Mouse (Mus musculus) 3T3-L1 (cell line): ENCODE results near the gene Vsig10l.

ENCODE experiments used
- DNase-seq: peaks from one replicate; pipeline ENCODE4 v3.0.0-alpha.2; 2015; ENCODE audit warnings: low read depth, low spot score

The Vsig10l gene

DNA sequence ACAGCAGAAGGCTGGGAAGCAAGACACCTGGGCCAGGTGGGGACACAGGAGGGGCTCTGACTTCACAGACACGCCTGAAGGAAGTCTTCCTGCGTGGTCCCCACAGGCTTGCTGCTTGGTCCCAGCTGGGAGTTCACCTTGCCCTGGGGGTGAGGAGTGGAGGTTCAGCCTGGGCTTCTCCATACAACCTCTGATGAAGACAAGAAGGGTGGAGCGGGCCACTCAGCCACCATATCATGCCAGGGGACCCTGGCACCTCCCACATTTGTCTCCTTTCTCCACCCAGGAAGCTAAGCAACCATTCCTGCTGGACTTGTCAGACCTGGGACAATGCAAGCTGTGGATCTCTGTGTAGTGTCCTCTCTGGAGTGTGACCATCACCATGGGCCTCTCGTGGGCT lies at the start of gene Vsig10l:
Gene Vsig10l, plus strand, starts transcription at position 301 of the 400 bp plus-strand sequence.
- no peak for DNase-seq

DNA sequence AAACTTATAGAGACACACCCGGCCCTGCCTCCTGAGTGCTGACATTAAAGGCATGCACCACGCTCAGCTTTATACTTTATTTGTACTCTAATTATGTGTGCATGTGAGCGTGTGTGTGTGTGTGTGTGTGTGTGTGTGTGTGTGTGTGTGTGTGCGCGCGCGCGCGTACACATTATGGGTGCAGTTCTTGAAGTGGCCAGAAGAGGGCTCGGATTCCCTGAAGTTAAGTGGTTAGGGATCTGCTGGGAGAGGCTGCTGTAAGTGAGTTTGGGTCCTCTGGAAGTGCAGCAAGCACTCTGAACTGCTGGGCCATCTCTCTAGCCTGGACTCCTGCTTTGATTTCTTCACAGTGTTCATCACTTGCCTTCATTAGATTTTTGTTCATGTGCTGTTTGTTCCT lies 45.7 kb upstream of the Vsig10l start:
- DNase-seq = no peak

GRCm38 (mm10) chr7:43422995-43423617 lies 39.8 kb upstream of the Vsig10l start:
- DNase-seq = peak; percentile 81

DNA sequence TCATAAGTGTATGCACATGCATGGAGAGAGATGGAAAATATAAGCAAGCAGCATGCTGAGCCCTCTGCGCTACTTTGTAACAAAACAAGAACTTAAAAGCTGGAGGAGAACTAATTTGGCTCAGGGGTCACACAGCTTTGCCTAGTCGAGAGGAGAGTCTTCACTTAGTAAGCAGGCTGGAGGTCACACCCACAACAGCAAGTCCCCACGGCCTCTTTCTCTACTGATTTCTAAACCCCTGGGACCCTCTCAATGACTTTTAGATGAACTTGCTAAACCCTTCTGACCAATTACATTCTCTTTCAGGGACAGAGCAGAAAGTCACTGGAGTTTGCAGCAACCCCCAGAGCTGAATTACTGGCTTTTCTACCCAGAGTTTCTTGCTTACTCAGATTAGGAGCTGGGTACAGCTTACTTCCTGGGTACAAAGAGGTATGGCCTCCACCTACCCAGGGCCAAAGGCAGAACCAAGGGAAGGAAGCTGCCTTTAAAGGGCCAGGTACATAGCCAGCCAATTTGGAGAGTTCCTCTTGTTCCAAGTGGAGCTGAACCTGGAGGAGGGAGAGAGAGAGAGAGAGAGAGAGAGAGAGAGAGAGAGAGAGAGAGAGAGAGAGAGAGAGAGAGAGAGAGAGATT lies 38.8 kb upstream of the Vsig10l start:
- DNase-seq = no peak

DNA sequence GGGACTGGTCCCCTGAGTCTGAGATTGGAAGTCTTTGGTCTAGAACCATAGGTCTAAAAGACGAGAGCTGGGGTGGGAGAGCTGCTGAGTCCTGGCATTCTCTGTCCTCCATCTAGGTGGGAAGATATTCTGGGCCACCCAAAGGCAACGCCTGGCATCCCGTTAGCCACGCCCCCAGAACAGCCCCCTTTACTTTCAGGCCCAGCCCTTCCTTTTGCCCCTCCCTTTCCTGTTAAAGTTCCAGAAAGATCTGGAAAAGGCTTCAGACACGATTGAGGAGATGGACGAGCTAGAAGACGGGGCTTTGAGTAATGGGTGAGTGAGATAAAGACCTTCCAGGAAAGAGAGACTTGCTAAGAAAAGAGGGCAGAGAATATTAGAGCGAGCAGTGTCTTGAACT lies 35.5 kb upstream of the Vsig10l start, which contains the start of gene Lim2:
Gene Lim2, plus strand, starts transcription at position 265 of the 400 bp plus-strand sequence.
- DNase-seq = no peak

- no peak for DNase-seq
Measured at GRCm38 (mm10) chr7:43429500-43429899, 33.5 kb upstream of the Vsig10l start.

GRCm38 (mm10) chr7:43432891-43433290 lies 30.1 kb upstream of the Vsig10l start:
- no peak for DNase-seq

DNA sequence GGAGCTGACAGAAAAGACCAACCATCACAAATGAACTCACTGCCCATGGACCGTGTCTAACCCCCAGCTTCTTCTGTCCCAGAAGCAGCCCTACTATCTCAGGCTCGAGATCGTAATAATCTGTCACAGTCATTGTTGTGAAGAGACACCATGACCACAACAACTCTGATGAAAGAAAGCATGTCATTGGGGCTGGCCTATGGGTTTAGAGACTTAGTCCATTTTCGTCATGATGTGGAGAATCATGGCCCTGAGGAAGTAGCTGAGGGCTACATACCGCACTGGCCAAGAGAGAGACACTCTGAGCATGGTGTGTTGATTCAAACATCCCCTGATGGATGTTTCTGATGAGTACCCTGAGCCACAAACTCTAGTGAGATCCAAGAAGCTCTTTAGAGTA lies 28.3 kb upstream of the Vsig10l start:
- no peak for DNase-seq

DNA sequence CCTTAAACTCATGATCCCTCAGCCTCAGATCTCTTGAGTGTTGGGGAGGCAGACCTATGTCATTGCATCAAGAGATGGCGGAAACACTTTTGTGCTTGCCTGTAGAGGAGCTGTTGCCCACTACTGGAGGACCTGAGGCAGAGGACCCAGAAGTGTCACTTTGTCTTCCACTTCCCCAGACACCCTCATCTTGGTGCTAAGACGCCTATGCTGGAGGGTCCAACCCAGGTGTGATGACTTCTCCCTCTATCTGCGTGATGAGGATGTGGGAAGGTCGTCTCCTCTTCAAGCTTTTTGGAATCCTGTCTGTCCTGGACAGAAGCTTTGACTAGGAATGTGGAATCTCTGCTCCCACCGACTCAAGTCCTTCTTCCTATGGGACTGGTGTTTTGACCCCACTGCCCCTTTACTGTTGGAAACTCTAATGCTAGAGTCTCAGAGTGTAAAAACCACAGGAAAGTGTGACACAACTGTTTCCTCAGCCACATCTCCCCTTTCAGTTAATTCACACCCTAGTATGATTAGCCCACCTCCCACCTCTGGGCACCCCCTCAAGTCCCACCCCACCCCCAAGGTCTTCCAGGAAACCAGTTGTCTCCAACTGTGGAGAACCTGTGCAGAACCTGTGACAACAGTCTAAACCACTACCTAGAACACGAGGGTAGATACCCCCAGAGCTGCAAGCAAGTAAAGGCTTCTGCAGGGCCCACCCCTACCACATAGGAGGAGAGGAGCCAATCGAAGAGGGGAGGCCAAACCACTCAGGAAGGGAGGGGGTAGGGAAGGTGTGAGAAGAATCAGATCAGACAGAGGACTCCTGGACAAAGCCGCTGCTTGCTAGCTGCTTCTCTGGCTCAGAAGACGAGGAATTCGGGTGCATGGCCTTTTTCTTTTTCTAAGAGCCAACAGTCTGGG lies 26.4 kb upstream of the Vsig10l start, which contains the start of gene Nkg7:
Gene Nkg7, plus strand, starts transcription at position 733 of the 915 bp plus-strand sequence.
- no peak for DNase-seq

GRCm38 (mm10) chr7:43438611-43439010 lies 24.3 kb upstream of the Vsig10l start:
- DNase-seq = no peak

DNA sequence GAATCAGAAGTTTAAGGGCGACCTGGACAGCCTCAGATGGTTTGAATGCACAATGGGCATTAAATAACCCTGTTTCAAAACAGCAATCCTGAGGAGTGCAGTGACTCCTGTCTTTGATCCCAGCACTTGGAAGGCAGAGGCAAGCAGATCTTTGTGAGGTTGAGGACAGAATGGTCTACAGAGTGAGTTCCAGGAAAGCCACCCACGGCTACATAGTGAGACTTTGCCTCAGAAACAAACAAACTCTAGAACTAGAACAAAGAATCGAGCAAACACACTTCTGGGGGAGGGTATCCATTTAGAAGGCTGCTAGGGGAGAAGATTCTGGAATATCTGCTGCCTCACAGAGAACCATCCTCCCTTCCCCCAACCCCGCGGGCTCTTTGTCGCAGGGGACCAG lies 22.5 kb upstream of the Vsig10l start, which contains the start of gene Cldnd2:
Gene Cldnd2, plus strand, starts transcription at position 301 of the 400 bp plus-strand sequence.
- no peak for DNase-seq

- no peak for DNase-seq
Measured at GRCm38 (mm10) chr7:43441071-43441470, 21.9 kb upstream of the Vsig10l start.

DNA sequence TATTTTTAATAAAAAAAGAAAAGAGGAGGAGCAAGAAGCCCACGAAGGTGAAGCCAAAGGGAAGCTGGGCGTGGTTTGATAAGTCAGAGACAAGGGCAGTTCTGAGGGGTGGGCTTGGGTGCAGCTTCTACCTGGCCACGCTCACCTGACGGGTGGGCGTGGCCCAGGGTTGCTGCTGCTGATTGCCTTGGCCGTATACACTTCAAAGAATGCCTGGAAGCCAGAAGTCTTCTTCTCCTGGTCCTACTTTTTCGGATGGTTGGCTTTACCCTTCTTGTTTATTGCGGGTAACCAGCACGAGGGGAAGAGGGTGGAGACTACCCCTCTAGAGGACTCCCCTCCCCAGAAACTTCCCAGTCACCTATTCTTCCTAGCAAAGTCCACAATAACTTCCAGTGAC lies 20.3 kb upstream of the Vsig10l start:
- no peak for DNase-seq

GRCm38 (mm10) chr7:43443126-43443916 lies 19.6 kb upstream of the Vsig10l start:
- DNase-seq = peak; percentile 87

- DNase-seq = peak; percentile 96
Measured at GRCm38 (mm10) chr7:43443917-43444293, 19.0 kb upstream of the Vsig10l start, which contains the start of the genes Etfb and Gm45233. Gene Etfb, plus strand, starts transcription at chr7:43444083. Gene Gm45233, plus strand, starts transcription at chr7:43444128.

- no peak for DNase-seq
Measured at GRCm38 (mm10) chr7:43447801-43448200, 15.2 kb upstream of the Vsig10l start.

- DNase-seq = no peak
Measured at GRCm38 (mm10) chr7:43448246-43448645, 14.7 kb upstream of the Vsig10l start.

DNA sequence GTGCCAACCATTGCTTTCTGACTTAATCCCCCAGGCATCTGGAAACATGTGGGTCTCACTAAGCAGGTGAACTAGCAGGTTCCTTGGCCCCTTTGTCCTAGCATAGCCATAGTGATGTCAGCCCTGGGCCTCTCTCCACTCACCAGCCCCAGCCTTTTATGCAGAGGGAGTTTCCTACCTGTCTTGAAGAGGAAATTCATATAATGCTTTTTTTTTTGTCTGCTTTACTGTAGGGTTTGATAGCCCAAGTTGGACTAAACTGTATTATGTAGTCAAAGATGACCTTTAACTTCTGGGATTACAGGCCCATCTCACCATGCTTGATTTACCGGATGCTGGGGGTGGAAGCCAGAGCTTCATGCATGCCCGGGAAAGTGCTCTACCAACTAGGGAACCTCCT lies 13.1 kb upstream of the Vsig10l start:
- no peak for DNase-seq

GRCm38 (mm10) chr7:43451726-43452125 lies 11.2 kb upstream of the Vsig10l start:
- DNase-seq = no peak

DNA sequence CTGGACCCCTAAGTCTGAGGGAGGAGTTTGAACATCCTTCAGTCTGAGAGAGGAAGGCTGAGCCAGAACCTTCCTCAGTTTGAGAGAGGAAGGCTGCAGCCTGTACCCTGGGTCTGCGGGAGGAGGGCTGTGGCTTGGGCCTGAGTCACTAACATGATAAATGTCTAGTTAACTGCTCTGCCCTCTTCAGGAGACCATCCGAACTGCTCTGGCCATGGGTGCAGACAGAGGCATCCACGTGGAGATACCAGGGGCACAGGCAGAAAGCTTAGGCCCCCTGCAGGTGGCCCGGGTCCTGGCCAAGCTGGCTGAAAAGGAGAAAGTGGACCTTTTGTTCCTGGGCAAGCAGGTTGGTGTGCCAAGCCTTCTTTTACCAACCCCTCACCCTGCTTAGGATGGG lies 10.3 kb upstream of the Vsig10l start:
- peak; percentile 62 for DNase-seq
